Mouse (Mus musculus): ENCODE results near the gene Cdh24. TPM values are rescaled to one million over a fixed set of nuclear protein-coding genes. Genes with fewer than 3 reads are reported as not detected.

Cdh24 gene
- polyA plus RNA-seq, 1 experiment from 2014 or later: 6.2 TPM

GRCm38 (mm10) chr14:54676290-54676689, 35.1 kb upstream of the Cdh24 start:
- no peaks in the 10 kb centered on the region for H3K4me1 ChIP-seq (ENCODE audit: control insufficient read depth, insufficient read depth, low read length)
- ATAC-seq (replicated peaks; ENCODE audit: insufficient number of reproducible peaks, low FRiP score, low TSS enrichment, low read depth) (no peak), DNase-seq (ENCODE audit: low spot score) (no peak)
- WGBS: 94% methylated on average over 5 of the region's 5 CpGs
- H3K9me3 ChIP-seq (replicated peaks; ENCODE audit: control insufficient read depth, low read length): no peaks in the 10 kb centered on the region
- H3K9ac ChIP-seq (replicated peaks; ENCODE audit: low read length): no peak overlapping the region
- no peak overlapping the region for H3K4me2 ChIP-seq (ENCODE audit: low read depth, low read length)
- no peaks in the 10 kb centered on the region for H3K27me3 ChIP-seq (ENCODE audit: control insufficient read depth, insufficient read depth, low read length)
- no peak overlapping the region for H3K4me3 ChIP-seq (ENCODE audit: low read depth, low read length)
- no peak overlapping the region for H3K27ac ChIP-seq (replicated peaks; ENCODE audit: low read depth, low read length)
- H3K36me3 ChIP-seq (replicated peaks; ENCODE audit: control insufficient read depth, insufficient read depth, low read depth, low read length): peaks cover 11% of the 10 kb centered on the region

- no peak for ATAC-seq (replicated peaks; ENCODE audit: insufficient number of reproducible peaks, low FRiP score, low TSS enrichment, low read depth)
- Histone ChIP-seq H3K4me2 (ENCODE audit: low read depth, low read length) (no peak overlapping the region), H3K4me1 (ENCODE audit: control insufficient read depth, insufficient read depth, low read length) (no peaks in the 10 kb centered on the region), H3K27me3 (ENCODE audit: control insufficient read depth, insufficient read depth, low read length) (no peaks in the 10 kb centered on the region), H3K27ac (replicated peaks; ENCODE audit: low read depth, low read length) (no peak overlapping the region), H3K36me3 (replicated peaks; ENCODE audit: control insufficient read depth, insufficient read depth, low read depth, low read length) (peaks cover 12% of the 10 kb centered on the region), H3K4me3 (ENCODE audit: low read depth, low read length) (no peak overlapping the region), H3K9me3 (replicated peaks; ENCODE audit: control insufficient read depth, low read length) (no peaks in the 10 kb centered on the region), H3K9ac (replicated peaks; ENCODE audit: low read length) (no peak overlapping the region)
- DNase-seq (ENCODE audit: low spot score): no peak
- 90% methylated on average over 2 of the region's 2 CpGs for WGBS
Measured at GRCm38 (mm10) chr14:54674317-54674716, 33.2 kb upstream of the Cdh24 start.

- no peaks in the 10 kb centered on the region for H3K27me3 ChIP-seq (ENCODE audit: control insufficient read depth, insufficient read depth, low read length)
- WGBS: 86% methylated on average over 4 of the region's 4 CpGs
- H3K9me3 ChIP-seq (replicated peaks; ENCODE audit: control insufficient read depth, low read length): no peaks in the 10 kb centered on the region
- ATAC-seq (replicated peaks; ENCODE audit: insufficient number of reproducible peaks, low FRiP score, low TSS enrichment, low read depth): no peak
- H3K27ac ChIP-seq (replicated peaks; ENCODE audit: low read depth, low read length): no peak overlapping the region
- peak; percentile 42 for DNase-seq (ENCODE audit: low spot score)
- no peak overlapping the region for H3K4me2 ChIP-seq (ENCODE audit: low read depth, low read length)
- no peak overlapping the region for H3K9ac ChIP-seq (replicated peaks; ENCODE audit: low read length)
- peaks cover 10% of the 10 kb centered on the region for H3K36me3 ChIP-seq (replicated peaks; ENCODE audit: control insufficient read depth, insufficient read depth, low read depth, low read length)
- no peak overlapping the region for H3K4me3 ChIP-seq (ENCODE audit: low read depth, low read length)
- no peaks in the 10 kb centered on the region for H3K4me1 ChIP-seq (ENCODE audit: control insufficient read depth, insufficient read depth, low read length)
Measured at GRCm38 (mm10) chr14:54669381-54669780, 28.2 kb upstream of the Cdh24 start.

- DNase-seq (ENCODE audit: low spot score) (no peak), ATAC-seq (replicated peaks; ENCODE audit: insufficient number of reproducible peaks, low FRiP score, low TSS enrichment, low read depth) (no peak)
- Histone ChIP-seq H3K27me3 (ENCODE audit: control insufficient read depth, insufficient read depth, low read length) (no peaks in the 10 kb centered on the region), H3K4me3 (ENCODE audit: low read depth, low read length) (no peak overlapping the region), H3K9me3 (replicated peaks; ENCODE audit: control insufficient read depth, low read length) (no peaks in the 10 kb centered on the region), H3K9ac (replicated peaks; ENCODE audit: low read length) (no peak overlapping the region), H3K4me2 (ENCODE audit: low read depth, low read length) (no peak overlapping the region), H3K36me3 (replicated peaks; ENCODE audit: control insufficient read depth, insufficient read depth, low read depth, low read length) (peaks cover 26% of the 10 kb centered on the region), H3K4me1 (ENCODE audit: control insufficient read depth, insufficient read depth, low read length) (no peaks in the 10 kb centered on the region), H3K27ac (replicated peaks; ENCODE audit: low read depth, low read length) (no peak overlapping the region)
- WGBS: 94% methylated on average over 10 of the region's 10 CpGs
Measured at GRCm38 (mm10) chr14:54664477-54665222, 23.5 kb upstream of the Cdh24 start.

- 91% methylated on average over 2 of the region's 2 CpGs for WGBS
- H3K9me3 ChIP-seq (replicated peaks; ENCODE audit: control insufficient read depth, low read length): no peaks in the 10 kb centered on the region
- H3K27ac ChIP-seq (replicated peaks; ENCODE audit: low read depth, low read length): no peak overlapping the region
- no peak for DNase-seq (ENCODE audit: low spot score)
- peaks cover 23% of the 10 kb centered on the region for H3K36me3 ChIP-seq (replicated peaks; ENCODE audit: control insufficient read depth, insufficient read depth, low read depth, low read length)
- no peaks in the 10 kb centered on the region for H3K27me3 ChIP-seq (ENCODE audit: control insufficient read depth, insufficient read depth, low read length)
- H3K4me3 ChIP-seq (ENCODE audit: low read depth, low read length): no peak overlapping the region
- no peak overlapping the region for H3K9ac ChIP-seq (replicated peaks; ENCODE audit: low read length)
- H3K4me2 ChIP-seq (ENCODE audit: low read depth, low read length): no peak overlapping the region
- H3K4me1 ChIP-seq (ENCODE audit: control insufficient read depth, insufficient read depth, low read length): no peaks in the 10 kb centered on the region
- no peak for ATAC-seq (replicated peaks; ENCODE audit: insufficient number of reproducible peaks, low FRiP score, low TSS enrichment, low read depth)
Measured at GRCm38 (mm10) chr14:54660009-54660408, 18.8 kb upstream of the Cdh24 start.

GRCm38 (mm10) chr14:54653496-54653895, 12.3 kb upstream of the Cdh24 start:
- peak overlapping the region; percentile 52 for H3K27ac ChIP-seq (replicated peaks; ENCODE audit: low read depth, low read length)
- peak overlapping the region; percentile 89 for H3K9ac ChIP-seq (replicated peaks; ENCODE audit: low read length)
- DNase-seq (ENCODE audit: low spot score) (peak; percentile 94), ATAC-seq (replicated peaks; ENCODE audit: insufficient number of reproducible peaks, low FRiP score, low TSS enrichment, low read depth) (peak; percentile 77)
- no peaks in the 10 kb centered on the region for H3K27me3 ChIP-seq (ENCODE audit: control insufficient read depth, insufficient read depth, low read length)
- WGBS: 0% methylated on average over 12 of the region's 12 CpGs
- peak overlapping the region; percentile 79 for H3K4me2 ChIP-seq (ENCODE audit: low read depth, low read length)
- H3K36me3 ChIP-seq (replicated peaks; ENCODE audit: control insufficient read depth, insufficient read depth, low read depth, low read length): peaks cover 3% of the 10 kb centered on the region
- H3K4me1 ChIP-seq (ENCODE audit: control insufficient read depth, insufficient read depth, low read length): peaks cover 3% of the 10 kb centered on the region
- H3K9me3 ChIP-seq (replicated peaks; ENCODE audit: control insufficient read depth, low read length): no peaks in the 10 kb centered on the region
- H3K4me3 ChIP-seq (ENCODE audit: low read depth, low read length): peak overlapping the region; percentile 75

- peak overlapping the region; percentile 52 for H3K27ac ChIP-seq (replicated peaks; ENCODE audit: low read depth, low read length)
- H3K4me2 ChIP-seq (ENCODE audit: low read depth, low read length): peak overlapping the region; percentile 79
- H3K36me3 ChIP-seq (replicated peaks; ENCODE audit: control insufficient read depth, insufficient read depth, low read depth, low read length): peaks cover 5% of the 10 kb centered on the region
- H3K4me1 ChIP-seq (ENCODE audit: control insufficient read depth, insufficient read depth, low read length): peaks cover 3% of the 10 kb centered on the region
- H3K9ac ChIP-seq (replicated peaks; ENCODE audit: low read length): peak overlapping the region; percentile 89
- H3K9me3 ChIP-seq (replicated peaks; ENCODE audit: control insufficient read depth, low read length): no peaks in the 10 kb centered on the region
- 0% methylated on average over 7 of the region's 7 CpGs for WGBS
- DNase-seq (ENCODE audit: low spot score): peak; percentile 44
- no peaks in the 10 kb centered on the region for H3K27me3 ChIP-seq (ENCODE audit: control insufficient read depth, insufficient read depth, low read length)
- H3K4me3 ChIP-seq (ENCODE audit: low read depth, low read length): peak overlapping the region; percentile 75
- no peak for ATAC-seq (replicated peaks; ENCODE audit: insufficient number of reproducible peaks, low FRiP score, low TSS enrichment, low read depth)
Measured at GRCm38 (mm10) chr14:54652787-54653186, 11.6 kb upstream of the Cdh24 start.

GRCm38 (mm10) chr14:54651556-54651955, 10.4 kb upstream of the Cdh24 start:
- Histone ChIP-seq H3K9me3 (replicated peaks; ENCODE audit: control insufficient read depth, low read length) (no peaks in the 10 kb centered on the region), H3K4me2 (ENCODE audit: low read depth, low read length) (no peak overlapping the region), H3K36me3 (replicated peaks; ENCODE audit: control insufficient read depth, insufficient read depth, low read depth, low read length) (peaks cover 9% of the 10 kb centered on the region), H3K27ac (replicated peaks; ENCODE audit: low read depth, low read length) (no peak overlapping the region), H3K27me3 (ENCODE audit: control insufficient read depth, insufficient read depth, low read length) (no peaks in the 10 kb centered on the region), H3K4me3 (ENCODE audit: low read depth, low read length) (no peak overlapping the region), H3K9ac (replicated peaks; ENCODE audit: low read length) (no peak overlapping the region), H3K4me1 (ENCODE audit: control insufficient read depth, insufficient read depth, low read length) (peaks cover 3% of the 10 kb centered on the region)
- WGBS: 76% methylated on average over 4 of the region's 4 CpGs
- ATAC-seq (replicated peaks; ENCODE audit: insufficient number of reproducible peaks, low FRiP score, low TSS enrichment, low read depth) (no peak), DNase-seq (ENCODE audit: low spot score) (no peak)
